Mouse (Mus musculus): ENCODE measurements around the gene Cfap100. TPM values are rescaled to one million over a fixed set of nuclear protein-coding genes. Genes with fewer than 3 reads are reported as not detected.
A peak's percentile ranks its signal among the peaks of the same experiment; 100 is the strongest.

Cfap100 gene
- polyA plus RNA-seq, 1 experiment from 2014 or later: 7.2 TPM

DNA sequence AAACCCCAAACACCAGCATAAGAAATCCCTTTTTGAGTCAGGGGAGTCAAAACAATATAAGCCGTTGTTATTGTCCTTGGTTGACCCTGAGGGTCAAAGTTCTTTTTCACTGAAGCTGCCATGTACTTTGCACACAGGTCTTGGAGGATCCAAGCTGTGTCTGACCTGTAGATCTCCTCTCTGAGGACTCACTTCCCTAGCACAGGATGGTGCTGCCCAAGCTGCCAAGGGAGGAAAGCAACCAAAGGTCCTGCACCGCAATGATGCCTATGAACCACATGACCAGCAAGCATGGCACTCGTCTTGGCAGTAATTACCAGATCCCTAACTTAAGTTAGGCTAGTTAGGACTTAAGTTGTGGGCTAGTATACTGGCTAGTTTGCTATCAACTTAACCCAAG is 3.2 kb downstream of the Cfap100 start:
- Histone ChIP-seq H3K4me1 (replicated peaks) (peaks cover 25% of the 10 kb centered on the region), H3K27ac (replicated peaks) (no peak overlapping the region), H3K36me3 (no peaks in the 10 kb centered on the region), H3K9ac (no peak overlapping the region), H3K4me3 (no peak overlapping the region), H3K4me2 (no peak overlapping the region), H3K9me3 (no peaks in the 10 kb centered on the region), H3K27me3 (no peaks in the 10 kb centered on the region)
- WGBS: 79% methylated on average over 3 of the region's 3 CpGs
- no peak for ATAC-seq (ENCODE audit: low FRiP score, low read depth)

DNA sequence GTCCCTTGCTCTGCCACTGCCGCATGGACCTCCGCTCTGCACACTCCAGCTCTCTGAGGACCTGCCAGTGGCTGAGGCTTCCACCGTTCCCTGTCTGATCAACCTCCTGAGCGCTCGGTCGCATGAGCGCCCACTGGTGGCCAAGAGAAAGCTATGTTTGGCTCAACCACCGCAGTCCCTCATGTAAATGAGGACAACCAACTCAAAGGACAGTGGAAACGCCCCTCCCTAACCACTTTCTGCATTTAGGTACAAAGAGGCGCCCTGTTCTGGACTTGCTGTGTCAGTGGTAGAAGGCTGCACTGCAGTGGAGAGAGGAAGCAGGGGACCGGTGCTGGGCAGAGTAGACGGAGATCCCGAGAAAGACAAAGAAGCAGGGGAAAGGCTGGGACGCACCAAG is 6.0 kb downstream of the Cfap100 start:
- WGBS: 3% methylated on average over 14 of the region's 14 CpGs
- H3K9ac ChIP-seq: no peak overlapping the region; the same call in 1 of the 2 replicates

DNA sequence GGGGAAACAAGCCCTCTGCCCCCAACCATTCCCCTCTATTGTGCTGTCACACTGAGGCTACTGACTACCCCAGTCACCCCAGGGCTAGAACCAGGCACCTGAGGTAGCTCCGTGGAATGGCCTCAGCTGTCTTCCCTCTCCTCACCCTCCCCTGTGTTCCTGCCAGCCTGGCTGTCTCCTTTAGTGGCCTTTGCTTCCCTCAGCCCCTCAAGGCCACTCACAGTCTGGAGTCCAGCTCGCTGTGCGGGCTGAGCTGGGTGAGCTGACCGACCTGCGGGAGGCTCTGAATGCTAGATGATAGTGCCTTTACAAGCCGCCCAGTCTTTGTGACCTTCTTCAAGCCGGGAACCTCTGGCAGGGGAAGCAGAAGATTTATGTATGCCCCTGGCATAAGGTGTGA is 16.7 kb downstream of the Cfap100 start:
- Histone ChIP-seq H3K4me1 (replicated peaks) (no peaks in the 10 kb centered on the region), H3K4me2 (no peak overlapping the region), H3K4me3 (no peak overlapping the region), H3K27ac (replicated peaks) (no peak overlapping the region), H3K36me3 (no peaks in the 10 kb centered on the region), H3K9me3 (no peaks in the 10 kb centered on the region), H3K27me3 (no peaks in the 10 kb centered on the region), H3K9ac (no peak overlapping the region)
- no peak for ATAC-seq (ENCODE audit: low FRiP score, low read depth)
- WGBS: 81% methylated on average over 7 of the region's 7 CpGs

More for the DNA sequence above, 6.0 kb downstream of the Cfap100 start:
- Histone ChIP-seq H3K27me3 (no peaks in the 10 kb centered on the region), H3K4me1 (replicated peaks) (peaks cover 12% of the 10 kb centered on the region), H3K4me3 (no peak overlapping the region; the same call in 1 of the 2 replicates), H3K4me2 (peak overlapping the region; percentile 50), H3K9me3 (no peaks in the 10 kb centered on the region), H3K27ac (replicated peaks) (peak overlapping the region; percentile 57), H3K36me3 (no peaks in the 10 kb centered on the region)
- ATAC-seq (ENCODE audit: low FRiP score, low read depth): peak; percentile 90

DNA sequence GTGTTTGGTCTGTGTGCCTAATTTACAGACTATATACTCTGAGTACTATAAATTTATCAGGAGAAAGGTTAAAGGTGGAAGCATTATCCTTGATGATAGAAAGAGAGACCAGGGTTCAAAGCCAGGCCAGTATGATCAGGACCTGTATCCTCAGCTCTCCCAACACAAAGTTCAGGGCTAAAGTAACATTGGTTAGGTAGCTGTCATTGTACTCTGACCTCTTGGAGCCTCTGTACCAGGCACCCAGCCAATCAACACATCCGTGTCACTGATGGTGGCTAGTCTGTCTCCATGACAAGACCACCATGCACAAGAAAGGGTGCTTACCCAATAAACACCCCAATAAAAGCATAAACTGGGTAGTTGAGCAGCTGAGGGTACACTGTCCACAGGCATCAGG is 17.6 kb downstream of the Cfap100 start:
- no peak overlapping the region for H3K4me3 ChIP-seq
- 74% methylated on average over 1 of the region's 1 CpGs for WGBS

DNA sequence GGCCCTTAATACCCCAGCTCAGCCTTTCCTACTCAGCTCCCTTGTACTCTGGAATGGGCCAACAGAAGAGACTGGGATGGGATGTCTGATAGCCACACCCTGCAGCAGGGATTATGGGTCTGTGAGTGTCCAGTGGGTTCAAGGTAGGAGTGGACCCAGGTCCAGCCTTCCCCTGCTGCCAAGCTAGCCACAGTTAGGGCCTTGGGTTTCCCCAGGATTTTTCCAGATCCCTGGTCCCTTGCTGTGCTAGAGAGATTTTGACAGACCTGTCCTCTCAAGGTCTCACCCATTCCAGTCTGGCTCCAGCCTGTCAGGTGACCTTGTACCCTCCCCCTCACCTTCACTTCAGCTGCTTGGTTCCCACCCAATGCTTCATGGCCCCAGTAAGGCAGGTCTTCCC is 20.0 kb downstream of the Cfap100 start:
- Histone ChIP-seq H3K9ac (no peak overlapping the region), H3K27me3 (no peaks in the 10 kb centered on the region)

More for the DNA sequence above, 17.6 kb downstream of the Cfap100 start:
- no peak overlapping the region for H3K27ac ChIP-seq (replicated peaks)
- H3K9ac ChIP-seq: no peak overlapping the region
- no peaks in the 10 kb centered on the region for H3K9me3 ChIP-seq
- H3K27me3 ChIP-seq: no peaks in the 10 kb centered on the region
- no peak for ATAC-seq (ENCODE audit: low FRiP score, low read depth)
- no peak overlapping the region for H3K4me2 ChIP-seq
- H3K4me1 ChIP-seq (replicated peaks): no peaks in the 10 kb centered on the region
- no peaks in the 10 kb centered on the region for H3K36me3 ChIP-seq

DNA sequence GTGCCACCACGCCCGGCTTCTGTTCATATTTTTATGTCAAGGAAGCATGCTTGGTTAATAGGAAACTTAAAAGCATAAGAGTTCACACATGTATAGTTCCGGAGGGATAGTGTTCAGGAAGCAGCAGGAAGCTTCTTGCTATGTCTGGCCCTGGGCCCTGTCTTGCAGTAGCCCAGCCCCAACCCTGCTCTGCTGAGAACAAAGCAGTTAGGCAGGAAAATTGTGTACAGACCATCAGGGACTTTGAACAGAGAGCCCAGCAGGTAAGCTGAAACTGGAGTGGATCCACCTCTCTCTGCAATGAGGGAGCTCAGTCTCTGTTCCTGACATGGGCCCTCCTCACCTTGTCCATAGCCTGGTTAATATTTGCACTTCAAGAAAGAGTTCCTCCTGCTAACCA is 31.3 kb downstream of the Cfap100 start:
- no peak overlapping the region for H3K4me2 ChIP-seq
- H3K9ac ChIP-seq: no peak overlapping the region
- no peak for ATAC-seq (ENCODE audit: low FRiP score, low read depth)
- H3K4me3 ChIP-seq: no peak overlapping the region
- H3K36me3 ChIP-seq: peaks cover 31% of the 10 kb centered on the region
- no peaks in the 10 kb centered on the region for H3K27me3 ChIP-seq
- H3K4me1 ChIP-seq (replicated peaks): no peaks in the 10 kb centered on the region
- no peaks in the 10 kb centered on the region for H3K9me3 ChIP-seq
- H3K27ac ChIP-seq (replicated peaks): no peak overlapping the region
- WGBS: 92% methylated on average over 3 of the region's 3 CpGs

More for the DNA sequence above, 20.0 kb downstream of the Cfap100 start:
- ATAC-seq (ENCODE audit: low FRiP score, low read depth): no peak
- Histone ChIP-seq H3K9me3 (no peaks in the 10 kb centered on the region), H3K4me1 (replicated peaks) (no peaks in the 10 kb centered on the region), H3K27ac (replicated peaks) (no peak overlapping the region), H3K36me3 (0 out of 2 replicates have a peak, but pooled peaks cover 3% of the 10 kb centered on the region), H3K4me2 (no peak overlapping the region), H3K4me3 (no peak overlapping the region)

DNA sequence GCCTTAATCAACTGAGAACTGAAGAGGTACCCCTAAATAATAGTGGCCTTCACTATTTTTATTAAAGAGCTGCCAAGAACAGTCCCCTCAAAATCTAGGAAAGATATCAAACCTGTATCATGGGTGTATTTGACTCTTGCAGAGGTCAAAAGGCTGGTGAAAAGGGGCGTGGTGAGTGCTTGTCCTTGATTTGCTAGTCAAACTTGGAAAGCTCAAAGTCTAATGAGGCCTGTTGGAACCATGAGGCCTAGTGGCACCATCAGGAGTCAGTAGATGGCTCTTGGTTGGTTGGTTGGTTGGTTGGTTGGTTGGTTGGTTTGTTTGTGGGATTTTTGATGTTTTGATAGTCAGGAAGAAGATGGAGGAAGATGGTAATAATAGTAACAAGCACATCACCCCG is 32.8 kb downstream of the Cfap100 start:
- H3K4me3 ChIP-seq: no peak overlapping the region
- peaks cover 24% of the 10 kb centered on the region for H3K36me3 ChIP-seq
- 95% methylated on average over 2 of the region's 2 CpGs for WGBS

DNA sequence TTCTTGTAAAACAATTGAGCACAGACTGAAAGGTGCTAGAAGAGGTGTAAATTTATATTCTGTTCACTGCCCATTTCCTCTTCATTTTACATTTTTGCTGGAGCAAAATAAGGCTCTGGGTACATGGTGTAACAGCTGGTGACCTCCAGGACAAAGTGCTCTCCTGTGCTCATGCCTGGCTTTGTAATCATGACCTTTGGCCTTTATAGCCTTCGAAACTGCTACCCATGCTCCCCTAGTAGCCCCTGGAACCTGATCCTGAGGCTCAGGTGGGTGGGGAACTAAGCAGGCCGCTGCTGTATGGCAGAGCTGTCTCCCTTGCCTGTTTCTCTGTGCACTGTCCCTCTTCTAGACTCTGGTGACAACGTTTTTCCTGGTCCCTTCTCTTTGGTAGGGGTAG is 34.6 kb downstream of the Cfap100 start:
- H3K36me3 ChIP-seq: peaks cover 32% of the 10 kb centered on the region
- 79% methylated on average over 3 of the region's 3 CpGs for WGBS

More for the DNA sequence above, 32.8 kb downstream of the Cfap100 start:
- no peak overlapping the region for H3K27ac ChIP-seq (replicated peaks)
- no peak overlapping the region for H3K4me2 ChIP-seq
- H3K9me3 ChIP-seq: no peaks in the 10 kb centered on the region
- no peaks in the 10 kb centered on the region for H3K27me3 ChIP-seq
- H3K4me1 ChIP-seq (replicated peaks): no peaks in the 10 kb centered on the region
- no peak for ATAC-seq (ENCODE audit: low FRiP score, low read depth)
- H3K9ac ChIP-seq: no peak overlapping the region

DNA sequence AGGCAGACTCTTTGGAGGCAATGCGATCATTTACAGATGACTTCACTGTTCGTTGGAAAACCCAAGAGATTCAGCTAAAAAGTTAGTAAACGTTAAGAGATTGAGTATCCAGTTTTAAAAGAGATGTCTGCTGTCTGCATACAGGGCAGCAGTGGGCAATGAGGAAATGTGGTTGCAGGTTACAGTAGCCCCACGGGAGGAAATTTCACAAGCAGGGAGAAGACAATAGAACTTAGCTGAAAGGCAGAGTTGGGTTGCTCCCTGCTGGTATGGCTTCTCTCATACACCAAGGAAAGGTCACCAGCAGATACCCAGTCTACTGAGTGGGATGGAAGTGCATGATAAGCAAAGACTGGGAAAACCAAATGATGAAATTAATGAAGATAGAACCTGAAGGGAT is 38.0 kb downstream of the Cfap100 start:
- H3K36me3 ChIP-seq: peaks cover 58% of the 10 kb centered on the region
- WGBS: 84% methylated on average over 4 of the region's 4 CpGs
- no peaks in the 10 kb centered on the region for H3K4me1 ChIP-seq (replicated peaks)
- H3K9ac ChIP-seq: no peak overlapping the region
- H3K4me2 ChIP-seq: no peak overlapping the region
- no peak overlapping the region for H3K4me3 ChIP-seq
- H3K27ac ChIP-seq (replicated peaks): no peak overlapping the region
- H3K9me3 ChIP-seq: no peaks in the 10 kb centered on the region
- ATAC-seq (ENCODE audit: low FRiP score, low read depth): no peak
- no peaks in the 10 kb centered on the region for H3K27me3 ChIP-seq

More for the DNA sequence above, 34.6 kb downstream of the Cfap100 start:
- Histone ChIP-seq H3K9me3 (no peaks in the 10 kb centered on the region), H3K4me1 (replicated peaks) (no peaks in the 10 kb centered on the region), H3K4me3 (no peak overlapping the region), H3K27me3 (no peaks in the 10 kb centered on the region), H3K9ac (no peak overlapping the region), H3K27ac (replicated peaks) (no peak overlapping the region), H3K4me2 (no peak overlapping the region)
- no peak for ATAC-seq (ENCODE audit: low FRiP score, low read depth)

DNA sequence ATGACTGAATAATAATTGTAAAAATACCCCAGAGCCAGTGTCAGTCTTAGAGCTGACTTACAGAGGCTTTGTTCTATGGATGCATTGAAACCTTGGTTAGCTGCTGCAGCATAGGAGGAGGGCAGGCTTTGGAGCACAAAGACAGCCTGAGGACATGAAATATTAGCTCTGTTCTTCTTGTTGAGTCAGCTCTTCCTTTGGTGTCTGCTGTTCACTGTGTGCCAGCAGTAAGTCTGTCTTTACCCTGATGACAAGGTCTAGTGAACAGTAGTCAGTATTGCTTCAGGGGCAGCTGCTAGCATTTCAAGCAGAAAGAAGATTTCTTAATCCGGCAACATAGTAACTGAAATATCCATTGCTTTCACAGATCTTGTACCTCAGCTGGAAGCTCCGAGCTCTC is 47.1 kb downstream of the Cfap100 start:
- ATAC-seq (ENCODE audit: low FRiP score, low read depth): no peak
- peaks cover 86% of the 10 kb centered on the region for H3K36me3 ChIP-seq

DNA sequence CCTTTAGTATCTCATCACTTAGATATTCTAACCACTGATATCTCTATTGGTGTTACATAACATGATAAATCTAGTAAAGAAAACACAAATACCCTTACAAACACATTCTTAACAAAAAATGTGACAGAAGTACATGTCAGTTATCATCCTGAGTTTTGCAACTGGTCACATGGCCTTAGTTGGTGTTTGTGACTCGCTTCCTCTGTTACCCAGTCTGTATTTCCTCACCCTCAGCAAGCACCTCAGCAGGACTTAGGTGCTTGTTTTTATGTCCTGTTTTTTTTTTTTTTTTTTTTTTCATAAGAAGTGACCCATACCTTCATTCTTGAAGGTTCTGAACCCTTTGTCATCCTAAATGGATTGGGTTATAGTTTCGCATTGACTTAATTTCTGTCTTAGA is 50.9 kb downstream of the Cfap100 start:
- Histone ChIP-seq H3K9me3 (no peaks in the 10 kb centered on the region), H3K4me1 (replicated peaks) (peaks cover 1% of the 10 kb centered on the region), H3K9ac (no peak overlapping the region), H3K27me3 (no peaks in the 10 kb centered on the region), H3K4me2 (no peak overlapping the region), H3K36me3 (peaks cover 85% of the 10 kb centered on the region), H3K27ac (replicated peaks) (no peak overlapping the region), H3K4me3 (no peak overlapping the region)
- WGBS: 95% methylated on average over 2 of the region's 2 CpGs
- no peak for ATAC-seq (ENCODE audit: low FRiP score, low read depth)

More for the DNA sequence above, 47.1 kb downstream of the Cfap100 start:
- Histone ChIP-seq H3K4me2 (no peak overlapping the region), H3K27ac (replicated peaks) (no peak overlapping the region), H3K9ac (no peak overlapping the region), H3K9me3 (no peaks in the 10 kb centered on the region), H3K27me3 (no peaks in the 10 kb centered on the region), H3K4me1 (replicated peaks) (no peaks in the 10 kb centered on the region), H3K4me3 (no peak overlapping the region)
- WGBS: 95% methylated on average over 2 of the region's 2 CpGs

DNA sequence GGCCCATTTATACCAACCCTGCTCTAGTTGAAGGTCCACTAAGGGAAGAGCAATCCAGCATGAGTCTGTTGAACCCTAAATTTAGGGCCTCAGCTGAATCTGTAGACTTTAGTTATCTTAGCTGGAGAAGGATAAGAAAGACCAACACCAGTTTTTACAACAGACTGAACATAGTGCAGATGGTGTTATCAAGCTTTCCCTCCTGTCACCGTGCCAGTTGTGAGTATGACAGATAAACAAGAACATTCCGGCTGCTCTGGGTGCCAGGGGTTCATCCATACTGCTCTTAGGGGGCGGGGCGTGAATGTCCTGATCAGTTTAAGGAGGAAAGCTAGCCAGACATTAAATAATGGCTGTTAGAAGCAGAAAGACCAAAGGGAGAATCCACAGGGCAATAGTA is 54.0 kb downstream of the Cfap100 start:
- peaks cover 54% of the 10 kb centered on the region for H3K36me3 ChIP-seq
- WGBS: 93% methylated on average over 4 of the region's 4 CpGs
- no peak for ATAC-seq (ENCODE audit: low FRiP score, low read depth)

More for the DNA sequence above, 54.0 kb downstream of the Cfap100 start:
- Histone ChIP-seq H3K27me3 (no peaks in the 10 kb centered on the region), H3K9ac (no peak overlapping the region), H3K9me3 (no peaks in the 10 kb centered on the region), H3K4me1 (replicated peaks) (peaks cover 21% of the 10 kb centered on the region), H3K27ac (replicated peaks) (no peak overlapping the region), H3K4me2 (no peak overlapping the region), H3K4me3 (no peak overlapping the region)

Measured in hindbrain, embryonic 15.5 days (tissue).